Mouse (Mus musculus) heart, postnatal 10 days (tissue): Measurements from ENCODE around the gene Polk. TPM values are rescaled to one million over a fixed set of nuclear protein-coding genes. Genes with fewer than 3 reads are reported as not detected.

Experiments
- DNase-seq, 2 experiments: peaks; one replicate each; pipeline ENCODE4 v3.0.0; 2021
- intact Hi-C: fragments of 180-260 bp; cut with DNase I; formaldehyde crosslinking; loops from one replicate; pipeline ENCODE4 v1.15.1; 2025
- total RNA-seq, 2 experiments: library from RNA; stranded (reverse); gene quantifications; 2 replicates each; pipeline ENCODE4 v1.2.3; 2021

Polk gene
- total RNA-seq, 2 experiments from 2014 or later, result 5.8 to 8.1 TPM

GRCm38 (mm10) chr13:96530064-96530463 lies 12.3 kb downstream of the Polk start:
- DNase-seq, result no peak
- intact Hi-C loops, result no loop called here

DNA sequence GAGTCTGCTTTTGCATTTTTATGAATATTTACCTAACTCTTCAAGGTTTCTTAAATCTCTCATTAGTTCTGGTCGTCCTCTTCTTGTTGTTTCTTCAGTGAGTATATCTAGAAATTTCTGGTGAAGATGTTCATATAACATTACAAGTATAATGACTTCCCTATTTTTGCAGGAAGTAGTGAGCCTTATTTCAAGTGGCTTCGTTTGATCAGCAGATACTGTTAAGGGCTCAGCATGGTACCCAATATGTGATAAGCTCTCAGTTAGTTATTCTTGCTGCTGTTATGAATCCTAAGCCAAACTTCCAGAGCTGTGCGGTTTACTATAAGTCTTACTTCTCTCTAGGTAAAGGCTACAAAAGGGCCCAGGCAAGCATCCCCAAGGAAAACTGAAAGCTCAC lies 12.8 kb downstream of the Polk start:
- intact Hi-C loops, result no loop called here
- DNase-seq, result no peak

DNA sequence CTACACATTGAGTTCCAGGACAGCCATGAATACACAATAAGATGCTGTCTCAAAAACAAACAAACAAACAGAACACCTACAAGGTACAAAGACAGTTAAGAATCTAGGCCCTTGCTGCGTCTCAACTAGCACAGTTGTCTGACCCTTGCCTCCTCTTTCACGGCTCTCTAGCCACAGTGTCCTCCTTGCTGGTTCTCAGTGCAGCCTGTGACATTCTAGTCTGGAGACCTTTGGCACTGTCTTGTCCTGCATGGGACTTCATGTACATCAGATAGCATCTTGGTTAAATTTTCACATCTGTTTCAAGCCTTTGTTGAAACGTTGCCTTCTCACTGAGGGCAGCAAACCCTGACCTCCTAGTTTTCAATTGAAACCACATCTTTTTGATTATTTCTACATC lies 13.6 kb downstream of the Polk start:
- DNase-seq, result no peak
- intact Hi-C loops, result no loop called here

- intact Hi-C loops, result no loop called here
- no peak for DNase-seq
Measured at GRCm38 (mm10) chr13:96527856-96528255, 14.5 kb downstream of the Polk start.

- no peak for DNase-seq
- intact Hi-C loops, result no loop called here
Measured at GRCm38 (mm10) chr13:96527022-96527421, 15.4 kb downstream of the Polk start.

DNA sequence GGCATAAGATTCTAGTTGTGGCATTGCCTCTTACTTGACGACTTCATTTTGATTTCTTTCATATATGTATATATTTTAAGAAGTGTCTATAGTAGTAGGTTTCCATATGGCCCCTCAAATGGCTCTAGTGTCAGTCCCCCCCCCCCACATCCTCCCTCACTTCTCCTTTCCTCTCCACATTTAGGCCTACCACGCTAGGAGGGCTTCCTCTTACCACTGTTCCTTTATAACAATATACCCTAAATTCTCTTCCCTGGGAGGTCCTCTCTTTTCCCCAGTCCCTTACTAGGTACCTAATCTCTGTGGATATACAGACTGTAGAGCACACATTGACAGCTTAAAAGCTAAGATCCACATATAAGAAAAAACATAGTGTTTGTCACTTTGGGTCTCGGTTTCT lies 21.1 kb downstream of the Polk start:
- no peak for DNase-seq

GRCm38 (mm10) chr13:96517335-96517734 lies 25.0 kb downstream of the Polk start:
- intact Hi-C loops, result no loop called here
- no peak for DNase-seq

More for the DNA sequence above, 21.1 kb downstream of the Polk start:
- intact Hi-C loops, result no loop called here

DNA sequence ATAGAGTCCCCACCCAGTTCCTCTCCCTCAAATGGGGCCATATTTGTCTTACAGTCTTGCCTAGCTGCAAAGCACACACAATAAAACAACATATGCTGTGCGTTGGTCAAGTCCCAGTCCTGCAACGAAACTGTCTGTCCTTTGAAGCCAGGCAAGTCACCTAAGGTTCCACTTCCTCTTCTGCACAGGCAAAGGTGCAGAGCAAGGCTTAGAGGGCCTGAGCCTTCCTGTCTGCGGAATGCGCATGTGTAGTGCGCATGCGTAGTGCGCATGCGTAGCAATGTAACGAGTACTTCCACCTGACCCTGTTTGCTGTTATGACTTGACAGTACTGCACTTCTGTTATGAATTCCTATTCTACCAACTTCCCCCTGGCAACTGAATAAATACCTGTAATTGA lies 26.1 kb downstream of the Polk start:
- intact Hi-C loops, result no loop called here

DNA sequence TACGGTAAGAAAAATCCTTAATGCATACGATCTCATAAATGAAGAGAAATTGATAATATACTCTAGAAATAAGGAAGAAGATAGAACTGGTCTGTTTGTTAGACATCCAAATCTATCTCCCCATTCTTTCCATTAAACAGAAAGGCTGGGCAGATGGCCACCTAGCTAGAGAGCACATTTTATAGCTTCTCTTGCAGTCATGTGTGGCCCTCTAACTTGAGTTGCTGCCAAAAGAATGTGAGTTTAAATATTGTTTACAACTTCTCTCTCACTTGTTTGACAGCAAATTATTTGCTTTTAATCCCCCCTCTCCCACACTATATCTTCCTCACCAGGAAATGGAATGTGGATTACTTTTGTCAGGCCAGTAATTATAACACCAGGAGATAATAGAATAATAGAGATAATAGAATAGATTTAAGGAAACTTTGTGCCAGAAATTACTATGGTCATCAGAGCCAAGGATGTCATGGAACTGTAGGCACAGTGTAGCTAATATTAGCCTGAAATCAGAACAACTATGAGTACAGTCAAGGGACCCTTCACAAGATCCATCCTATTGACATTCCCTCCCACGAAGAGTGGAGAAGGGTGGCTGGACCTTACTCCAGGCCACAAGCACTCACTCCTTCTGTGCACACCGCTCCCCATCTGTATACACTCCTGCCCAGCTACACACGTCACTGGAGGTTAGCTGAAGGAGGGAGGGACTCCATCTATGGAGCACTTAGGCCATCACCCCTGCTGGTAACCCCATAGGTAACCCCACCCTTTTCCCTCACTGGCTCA lies 28.0 kb downstream of the Polk start:
- no peak for DNase-seq
- intact Hi-C loops, result no loop called here

More for the DNA sequence above, 26.1 kb downstream of the Polk start:
- DNase-seq, result no peak

DNA sequence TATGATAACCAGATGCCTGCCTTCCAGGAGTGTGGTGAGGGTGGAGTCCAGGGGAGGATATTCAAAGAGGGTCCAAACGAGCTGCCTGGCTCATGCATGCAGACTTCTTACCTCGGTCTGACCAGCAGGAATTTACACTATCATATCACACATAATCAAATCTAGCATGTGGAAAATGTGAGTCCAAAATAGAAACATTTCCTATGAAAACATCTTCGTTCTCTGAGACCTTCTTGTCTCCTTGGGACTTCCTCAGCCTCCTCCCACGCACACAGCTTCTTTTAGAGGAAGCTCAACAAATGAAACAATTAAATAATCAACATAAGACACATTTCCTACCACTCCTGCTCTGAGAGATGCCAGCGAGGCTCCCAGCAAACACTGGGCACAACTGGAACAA lies 30.5 kb downstream of the Polk start:
- intact Hi-C loops, result no loop called here
- DNase-seq, result peak; percentile 34 to 41

DNA sequence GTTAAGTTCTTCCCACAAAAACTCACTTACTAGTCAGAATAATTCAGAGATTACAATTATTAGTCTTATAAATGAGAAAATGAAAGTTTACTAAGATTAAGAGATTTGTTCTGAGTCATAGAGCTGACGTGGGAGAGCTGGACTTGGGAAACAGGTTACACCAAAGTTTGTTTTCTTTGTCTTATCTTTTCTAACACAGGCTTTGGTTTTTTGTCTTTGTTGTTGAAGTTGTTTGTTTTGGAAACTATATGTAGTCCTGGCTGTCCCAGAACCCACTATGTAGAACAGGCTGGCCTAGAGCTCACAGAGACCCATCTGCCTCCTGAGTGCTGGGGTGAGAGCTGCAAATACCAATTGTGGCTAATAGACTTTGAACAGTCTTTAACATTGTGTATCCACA lies 31.1 kb downstream of the Polk start:
- DNase-seq, result no peak
- intact Hi-C loops, result no loop called here

GRCm38 (mm10) chr13:96510635-96511034 lies 31.7 kb downstream of the Polk start:
- DNase-seq, result peak; percentile 28 to 54
- intact Hi-C loops, result no loop called here

DNA sequence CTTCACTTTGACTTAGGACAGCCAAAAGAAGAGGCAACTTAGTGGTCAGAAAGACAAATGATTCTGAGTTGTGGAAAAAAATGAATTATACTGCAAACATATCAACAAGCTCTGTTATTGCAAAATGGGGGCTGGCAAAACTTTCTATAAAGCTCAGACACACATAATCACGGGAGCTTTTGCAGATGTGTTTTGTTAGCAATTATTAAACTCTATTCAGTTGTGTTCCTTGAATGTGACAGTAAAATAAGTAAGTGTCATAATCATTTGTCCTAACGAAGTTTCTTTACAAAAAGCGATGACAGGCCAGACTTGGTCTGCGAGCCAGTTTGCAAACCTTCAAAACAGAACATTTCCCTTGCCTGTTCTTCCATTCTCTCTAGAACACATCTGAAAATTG lies 34.8 kb downstream of the Polk start:
- intact Hi-C loops, result loop anchor here (10.0 kb wide), 1 partner anchor 73 kb away; no protein-coding TSS in a partner anchor
- DNase-seq, result no peak

GRCm38 (mm10) chr13:96506313-96506712 lies 36.1 kb downstream of the Polk start:
- no peak for DNase-seq
- intact Hi-C loops, result loop anchor here (10.0 kb wide), 1 partner anchor 72 kb away; no protein-coding TSS in a partner anchor

DNA sequence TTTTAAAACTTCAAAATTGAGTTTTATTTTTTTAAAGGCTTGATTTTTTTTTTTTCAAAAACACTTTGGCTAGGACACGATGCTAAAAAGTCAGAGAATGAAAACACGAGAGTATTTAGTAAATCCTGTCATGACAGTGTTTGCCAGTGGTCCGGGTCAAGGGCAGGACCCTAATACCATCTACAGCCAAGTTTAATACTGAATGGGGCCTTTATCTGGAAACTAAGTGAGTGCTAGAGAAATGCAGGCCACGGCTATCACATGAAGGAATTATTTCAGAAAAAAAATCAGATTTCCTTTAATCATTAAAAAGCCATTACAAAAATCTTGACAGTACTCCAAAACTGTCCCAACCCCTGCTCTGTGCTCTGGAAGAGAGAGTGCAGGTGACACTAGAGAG lies 36.7 kb downstream of the Polk start:
- no peak for DNase-seq
- intact Hi-C loops, result loop anchor here (10.0 kb wide), 1 partner anchor 71 kb away; no protein-coding TSS in a partner anchor

DNA sequence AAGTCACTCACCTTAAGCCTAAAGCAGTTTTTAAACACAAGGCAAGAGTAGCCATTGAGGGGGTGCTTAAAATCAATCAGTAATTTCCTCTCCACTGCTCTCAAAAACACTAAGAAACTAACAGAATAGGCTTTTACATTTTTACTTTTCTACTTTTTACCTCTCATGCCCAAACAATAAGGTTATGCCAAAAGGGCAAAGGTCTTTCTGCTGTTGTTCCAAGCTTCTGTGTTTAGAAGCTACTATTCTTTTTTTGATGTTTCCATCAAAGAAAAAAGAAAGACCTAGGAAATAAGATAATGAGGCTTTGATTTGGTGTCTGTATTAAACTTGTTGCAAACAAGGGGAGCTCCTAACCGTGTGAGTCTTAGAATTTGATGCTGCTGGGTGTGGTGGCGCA lies 42.5 kb downstream of the Polk start:
- intact Hi-C loops, result loop anchor here (10.0 kb wide), 1 partner anchor 65 kb away; no protein-coding TSS in a partner anchor
- DNase-seq, result no peak

DNA sequence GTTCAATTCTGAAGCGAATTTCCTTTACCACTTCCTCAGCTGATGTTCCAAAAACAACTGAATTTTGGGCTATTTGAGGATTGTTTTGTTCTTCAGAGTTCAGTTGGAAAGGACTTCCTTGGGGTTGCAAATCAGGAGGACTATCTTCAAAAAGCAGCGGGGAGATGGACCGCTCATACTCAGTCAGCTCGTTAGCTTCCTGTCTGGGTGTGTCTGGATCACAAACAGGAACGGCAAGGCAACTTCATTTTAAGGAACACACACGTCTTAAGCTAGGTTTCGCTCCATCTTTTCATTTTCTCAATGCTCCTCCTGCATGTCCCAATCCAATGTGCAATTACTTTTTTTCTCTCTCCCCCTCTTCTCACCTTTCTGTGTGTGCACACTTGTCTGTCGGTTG lies 45.7 kb downstream of the Polk start:
- intact Hi-C loops, result no loop called here
- no peak for DNase-seq

DNA sequence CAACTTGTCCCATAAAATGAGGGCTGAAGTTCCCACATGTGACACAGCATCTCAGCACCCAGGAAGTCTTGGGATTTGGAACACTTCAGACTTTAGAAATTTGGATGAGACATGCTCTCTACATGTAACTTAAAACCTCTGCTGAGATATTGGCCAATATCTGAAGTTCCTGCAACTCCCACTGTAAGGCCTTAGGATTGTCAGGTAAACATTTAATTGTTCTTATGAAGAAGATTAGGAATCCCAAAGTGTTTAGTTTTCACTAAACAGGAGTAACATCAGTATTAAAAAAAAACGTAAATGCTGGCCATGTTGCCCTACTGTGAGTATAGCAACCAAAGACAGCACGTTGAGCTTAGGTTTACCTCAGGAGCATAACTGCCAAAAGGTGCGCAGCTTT lies 51.9 kb downstream of the Polk start, which contains the start of gene Gm17622:
Gm17622 (plus strand) TSS at position 301 of the 400 bp plus-strand sequence.
- intact Hi-C loops, result no loop called here
- no peak for DNase-seq

DNA sequence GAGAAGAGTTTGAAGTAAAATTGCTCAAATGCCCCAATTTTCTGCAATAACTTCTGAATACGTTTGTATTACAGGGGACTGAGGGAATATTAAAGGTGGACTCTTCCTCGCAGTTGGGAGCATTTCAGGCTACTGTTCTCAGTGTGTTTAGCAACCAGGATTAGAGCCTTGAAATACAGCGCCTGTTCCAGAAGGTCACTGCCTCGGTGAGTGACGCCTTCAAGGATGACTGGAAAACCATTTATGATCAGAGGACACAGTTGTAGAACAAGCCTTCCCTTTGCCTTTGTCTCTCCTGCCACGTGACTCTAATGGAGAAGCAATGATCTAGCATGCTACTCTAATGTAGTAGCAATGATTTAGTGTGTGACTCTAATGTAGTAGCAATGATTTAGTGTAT lies 54.4 kb downstream of the Polk start:
- no peak for DNase-seq
- intact Hi-C loops, result no loop called here

DNA sequence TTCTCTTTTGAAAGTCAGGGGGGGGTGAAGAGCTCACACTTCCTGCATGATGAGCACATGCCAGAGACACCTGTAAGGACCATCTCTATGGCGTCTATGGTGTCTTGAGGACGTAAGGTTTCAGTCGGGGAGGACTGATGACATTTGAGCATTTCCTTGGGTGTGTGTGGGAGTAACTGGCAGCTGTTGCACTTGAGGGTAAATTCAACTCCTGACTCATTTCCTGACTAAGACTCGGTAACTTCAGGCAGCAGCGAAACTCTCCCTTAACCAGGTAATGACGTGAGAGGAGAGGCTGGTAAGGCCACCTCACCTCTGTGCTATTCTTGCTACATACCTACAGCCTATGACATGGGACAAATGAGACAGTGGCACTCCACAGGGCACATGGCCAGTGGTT lies 55.1 kb downstream of the Polk start:
- intact Hi-C loops, result no loop called here
- DNase-seq, result no peak

- no peak for DNase-seq
- intact Hi-C loops, result no loop called here
Measured at GRCm38 (mm10) chr13:96478991-96479390, 63.4 kb downstream of the Polk start.

- intact Hi-C loops, result no loop called here
Measured at GRCm38 (mm10) chr13:96477226-96477625, 65.2 kb downstream of the Polk start.

DNA sequence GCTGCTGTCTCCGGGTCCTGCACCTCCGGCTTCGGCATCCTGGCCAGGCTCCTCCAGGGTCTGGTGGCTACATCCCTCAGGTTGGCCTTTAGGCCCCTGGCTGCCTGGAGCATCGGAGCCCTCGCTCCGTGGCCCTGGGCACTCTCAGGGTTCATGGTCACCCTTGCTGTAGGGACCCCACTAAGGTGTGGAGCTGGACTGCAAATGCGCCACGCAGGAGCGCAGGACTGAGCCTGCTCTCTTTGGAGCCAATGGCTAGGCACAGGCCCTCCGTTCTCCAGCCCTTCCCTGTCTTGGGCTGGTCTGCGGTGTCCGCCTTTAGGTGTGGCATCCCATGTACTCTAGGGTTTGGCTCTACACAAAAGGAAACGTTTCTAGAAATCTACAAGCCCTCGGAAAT lies 71.4 kb downstream of the Polk start, which contains the start of gene Ankdd1b:
Ankdd1b (minus strand) TSS at position 242 of the 400 bp plus-strand sequence.
- intact Hi-C loops, result no loop called here
- DNase-seq, result no peak

More at GRCm38 (mm10) chr13:96477226-96477625, 65.2 kb downstream of the Polk start:
- DNase-seq, result no peak
